Mouse (Mus musculus): ENCODE measurements around the gene Gpsm1. TPM values are rescaled to one million over a fixed set of nuclear protein-coding genes. Genes with fewer than 3 reads are reported as not detected.

Gpsm1 gene
- polyA plus RNA-seq, 1 experiment = 49.2 TPM

DNA sequence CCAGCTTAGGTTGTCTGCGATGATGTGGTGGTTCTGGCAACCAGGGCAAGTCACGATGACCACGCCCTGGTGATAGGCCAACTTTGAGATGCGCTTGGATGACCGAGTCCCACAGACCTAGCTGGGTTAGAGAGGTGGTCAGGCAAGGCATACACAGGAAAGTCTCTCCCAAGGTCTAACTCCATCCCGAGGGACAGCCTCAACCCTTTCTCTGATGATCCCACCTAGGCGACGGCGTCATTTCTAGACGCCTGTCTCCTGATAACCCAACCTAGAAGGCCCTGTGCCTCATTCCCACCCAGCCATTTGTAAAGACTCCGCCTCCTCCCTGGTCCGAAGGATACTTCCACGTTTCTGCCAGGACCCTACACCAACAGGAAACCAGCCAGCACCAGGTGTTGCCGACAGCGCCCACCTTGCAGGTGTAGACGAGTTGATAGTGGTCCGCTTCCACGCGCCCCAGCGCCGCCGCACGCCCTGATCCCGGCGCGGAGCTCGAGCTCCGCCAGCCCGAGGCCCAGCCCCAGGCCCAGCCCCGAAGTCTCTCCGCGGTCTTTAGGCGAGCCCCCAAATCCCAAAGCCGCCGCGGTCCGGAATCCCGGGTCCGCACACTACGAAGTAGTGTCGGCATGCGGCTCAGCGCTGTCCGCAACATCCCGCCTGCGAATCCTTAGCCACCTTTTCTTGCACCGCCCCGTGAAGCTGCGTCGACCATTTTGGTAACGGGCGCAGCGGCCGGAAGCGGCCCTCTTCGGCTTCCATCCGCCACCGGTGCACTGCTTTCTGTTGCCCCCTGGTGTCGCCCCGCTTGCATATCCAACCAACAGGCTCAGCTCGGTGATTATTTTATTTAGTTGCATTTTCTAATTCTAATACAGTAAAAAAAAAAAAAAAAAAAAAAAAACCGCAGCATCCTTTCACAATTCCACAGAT, 36.3 kb downstream of the Gpsm1 start, which contains the start of gene Dnlz:
Gene Dnlz, minus strand, starts transcription at position 753 of the 933 bp plus-strand sequence.
- TF ChIP-seq CTCF (IDR thresholded peaks at IDR 0.05; ENCODE audit: extremely low read depth, insufficient read depth, low read length) (peak; percentile 60), POLR2A (IDR thresholded peaks at IDR 0.05; ENCODE audit: extremely low read depth, insufficient read depth, low read length) (peak; percentile 52)
- H3K4me3 ChIP-seq (ENCODE audit: insufficient read depth, low read length) = peak within 1 kb of the TSS; percentile 69
- H3K27ac ChIP-seq (ENCODE audit: insufficient read depth, low read length) = peak within 1 kb of the TSS; percentile 70
- H3K4me1 ChIP-seq (ENCODE audit: control insufficient read depth, insufficient read depth, low read length) = peaks cover 8% of the 10 kb centered on the region; the same call in 1 of the 2 replicates

DNA sequence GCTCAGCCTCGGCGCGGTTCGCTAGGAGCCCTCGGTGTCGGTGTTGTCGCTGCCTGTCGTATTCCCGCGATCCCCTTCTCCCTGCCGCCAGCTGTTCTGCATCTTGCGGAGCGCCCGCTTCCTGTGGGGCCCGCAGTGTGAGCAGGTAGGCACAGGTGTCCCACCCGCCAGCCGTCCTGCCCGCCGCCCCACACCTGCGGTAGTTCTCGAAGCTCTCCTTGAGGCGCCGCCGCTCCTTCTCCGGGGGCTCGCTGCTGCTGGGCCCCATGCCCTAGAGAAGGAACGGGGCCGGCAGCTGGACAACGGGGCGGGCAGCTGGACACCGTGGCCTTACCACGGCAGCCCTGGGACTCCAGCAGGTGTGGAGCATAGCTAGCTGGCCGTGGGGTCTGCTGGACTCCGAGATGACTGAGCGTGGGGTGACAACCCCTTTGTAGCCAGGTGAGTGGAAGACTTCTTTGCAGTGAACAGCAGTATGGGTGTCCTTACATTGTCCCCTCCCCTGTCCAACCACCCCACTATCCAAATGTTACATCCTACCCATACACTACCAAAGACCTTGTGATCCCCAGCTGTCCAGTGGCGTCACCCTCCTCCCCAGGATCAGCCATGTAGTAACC, 37.1 kb downstream of the Gpsm1 start:
- Histone ChIP-seq H3K27ac (ENCODE audit: insufficient read depth, low read length) (peak overlapping the region; percentile 54), H3K4me1 (ENCODE audit: control insufficient read depth, insufficient read depth, low read length) (peaks cover 8% of the 10 kb centered on the region; the same call in 1 of the 2 replicates), H3K4me3 (ENCODE audit: insufficient read depth, low read length) (peak overlapping the region; percentile 69)
- TF ChIP-seq CTCF (IDR thresholded peaks at IDR 0.05; ENCODE audit: extremely low read depth, insufficient read depth, low read length) (no peak), POLR2A (IDR thresholded peaks at IDR 0.05; ENCODE audit: extremely low read depth, insufficient read depth, low read length) (no peak)

DNA sequence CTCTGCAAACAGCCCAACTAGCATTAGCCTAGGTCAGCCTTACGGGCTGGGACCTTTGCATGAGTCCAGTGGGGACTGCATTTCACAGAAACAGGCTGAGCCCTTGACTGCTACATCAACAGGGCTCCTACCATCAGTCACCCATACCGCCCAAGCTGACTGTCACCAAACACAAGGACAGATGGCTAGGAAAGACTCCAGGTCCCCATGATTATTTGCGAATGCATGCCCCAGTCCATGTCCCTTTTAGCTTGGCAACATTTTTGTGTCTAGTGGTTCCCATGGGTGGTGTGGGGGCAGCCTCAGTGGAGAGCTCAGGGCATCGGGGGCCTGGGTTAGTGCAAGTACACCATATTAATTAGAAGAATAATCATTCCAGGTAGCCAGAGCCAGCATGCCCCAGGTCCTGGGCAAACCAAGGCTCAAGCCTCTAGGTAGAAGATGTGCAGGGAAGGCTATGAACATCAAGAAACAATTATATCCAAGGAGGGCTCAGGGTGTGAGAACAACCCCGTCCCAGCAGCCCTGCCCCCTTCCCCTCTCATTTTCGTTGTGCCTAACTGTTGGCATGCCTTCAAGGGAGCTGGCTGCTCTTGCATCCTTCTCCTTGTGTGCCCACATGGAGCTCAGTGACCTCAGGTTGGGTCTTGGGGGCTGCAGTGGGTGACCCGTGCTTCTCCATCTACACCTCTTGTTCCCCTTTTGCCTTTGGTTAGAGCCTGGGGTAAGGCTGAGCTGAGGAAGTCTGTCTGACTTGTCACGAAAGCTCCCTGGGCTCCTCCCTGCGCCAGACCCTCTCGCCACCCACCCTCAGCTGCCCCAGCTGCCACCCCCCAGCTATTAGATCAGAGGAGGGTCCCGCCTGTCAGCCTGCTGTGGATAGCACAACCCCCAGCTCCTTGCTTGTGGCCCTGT, 38.0 kb downstream of the Gpsm1 start:
- TF ChIP-seq POLR2A (IDR thresholded peaks at IDR 0.05; ENCODE audit: extremely low read depth, insufficient read depth, low read length) (no peak), CTCF (IDR thresholded peaks at IDR 0.05; ENCODE audit: extremely low read depth, insufficient read depth, low read length) (no peak)
- H3K27ac ChIP-seq (ENCODE audit: insufficient read depth, low read length) = 0 out of 2 replicates have a peak overlapping the region, but pooled peaks have one; percentile 17
- peaks cover 8% of the 10 kb centered on the region; the same call in 1 of the 2 replicates for H3K4me1 ChIP-seq (ENCODE audit: control insufficient read depth, insufficient read depth, low read length)
- peak overlapping the region; percentile 69 for H3K4me3 ChIP-seq (ENCODE audit: insufficient read depth, low read length)

DNA sequence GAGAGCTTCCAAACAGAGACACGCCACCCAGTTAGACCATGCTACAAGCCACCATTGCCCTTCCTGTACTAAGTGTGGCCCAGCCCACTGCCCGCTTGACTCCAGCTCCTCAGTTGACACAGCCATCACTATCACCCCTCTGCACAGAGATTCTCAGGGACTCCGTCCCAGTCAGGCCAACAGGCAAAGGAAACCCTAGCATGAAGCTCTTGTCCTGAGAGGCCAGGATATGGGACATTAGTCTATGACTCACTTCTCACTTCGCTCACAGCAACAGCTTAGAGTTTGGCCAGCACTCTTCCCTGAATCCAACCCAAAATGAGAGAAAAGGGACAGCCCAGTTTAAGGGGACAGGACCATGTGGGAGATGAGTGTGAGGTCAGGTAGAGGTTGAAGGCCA, 39.1 kb downstream of the Gpsm1 start:
- TF ChIP-seq POLR2A (IDR thresholded peaks at IDR 0.05; ENCODE audit: extremely low read depth, insufficient read depth, low read length) = no peak
- no peak for TF ChIP-seq CTCF (IDR thresholded peaks at IDR 0.05; ENCODE audit: extremely low read depth, insufficient read depth, low read length)
- peaks cover 8% of the 10 kb centered on the region; the same call in 1 of the 2 replicates for H3K4me1 ChIP-seq (ENCODE audit: control insufficient read depth, insufficient read depth, low read length)
- no peak overlapping the region for H3K4me3 ChIP-seq (ENCODE audit: insufficient read depth, low read length)
- H3K27ac ChIP-seq (ENCODE audit: insufficient read depth, low read length) = no peak overlapping the region

DNA sequence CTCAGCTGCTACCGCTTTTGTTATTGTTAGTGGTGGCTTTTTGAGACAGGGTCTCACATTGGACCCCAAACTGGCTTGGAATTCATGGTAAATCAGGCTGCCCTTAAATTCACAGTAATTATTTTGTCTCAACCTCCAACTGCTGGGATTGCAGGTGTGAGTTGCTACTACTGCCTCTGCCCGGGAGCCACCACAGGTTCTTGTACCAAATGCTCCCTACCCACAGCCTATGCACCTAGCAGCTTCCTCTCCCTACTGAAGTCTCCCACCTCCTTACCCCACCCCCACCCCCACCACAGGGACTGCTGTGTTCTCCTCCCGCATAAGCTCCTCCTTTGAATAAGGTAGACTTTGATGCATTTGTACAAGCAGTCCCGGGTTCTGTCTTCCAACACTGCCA, 40.9 kb downstream of the Gpsm1 start:
- H3K27ac ChIP-seq (ENCODE audit: insufficient read depth, low read length) = no peak overlapping the region
- no peak for TF ChIP-seq POLR2A (IDR thresholded peaks at IDR 0.05; ENCODE audit: extremely low read depth, insufficient read depth, low read length)
- no peak for TF ChIP-seq CTCF (IDR thresholded peaks at IDR 0.05; ENCODE audit: extremely low read depth, insufficient read depth, low read length)
- no peak overlapping the region for H3K4me3 ChIP-seq (ENCODE audit: insufficient read depth, low read length)
- peaks cover 5% of the 10 kb centered on the region; the same call in 1 of the 2 replicates for H3K4me1 ChIP-seq (ENCODE audit: control insufficient read depth, insufficient read depth, low read length)

DNA sequence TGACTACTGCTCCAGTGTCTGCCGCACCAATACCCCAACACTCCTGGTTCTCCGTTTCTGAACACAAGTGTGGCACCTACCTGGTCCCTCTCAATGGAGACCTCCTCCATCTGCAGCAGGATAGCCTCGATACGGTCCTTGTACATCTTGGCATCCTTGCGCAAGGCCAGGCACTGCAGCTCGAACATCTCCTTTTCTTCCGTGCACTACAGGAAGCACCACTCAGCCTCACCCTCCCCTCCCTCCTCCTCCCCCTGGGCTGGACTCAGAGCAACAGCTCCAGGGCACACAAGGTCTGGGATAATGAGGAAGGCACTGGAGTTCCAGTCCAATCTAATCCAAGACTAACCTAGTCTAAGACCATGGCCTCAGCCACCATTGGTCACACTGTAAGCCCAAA, 41.4 kb downstream of the Gpsm1 start:
- H3K4me3 ChIP-seq (ENCODE audit: insufficient read depth, low read length) = no peak overlapping the region
- no peak overlapping the region for H3K27ac ChIP-seq (ENCODE audit: insufficient read depth, low read length)
- H3K4me1 ChIP-seq (ENCODE audit: control insufficient read depth, insufficient read depth, low read length) = peaks cover 5% of the 10 kb centered on the region; the same call in 1 of the 2 replicates
- TF ChIP-seq CTCF (IDR thresholded peaks at IDR 0.05; ENCODE audit: extremely low read depth, insufficient read depth, low read length) = no peak
- TF ChIP-seq POLR2A (IDR thresholded peaks at IDR 0.05; ENCODE audit: extremely low read depth, insufficient read depth, low read length) = no peak

DNA sequence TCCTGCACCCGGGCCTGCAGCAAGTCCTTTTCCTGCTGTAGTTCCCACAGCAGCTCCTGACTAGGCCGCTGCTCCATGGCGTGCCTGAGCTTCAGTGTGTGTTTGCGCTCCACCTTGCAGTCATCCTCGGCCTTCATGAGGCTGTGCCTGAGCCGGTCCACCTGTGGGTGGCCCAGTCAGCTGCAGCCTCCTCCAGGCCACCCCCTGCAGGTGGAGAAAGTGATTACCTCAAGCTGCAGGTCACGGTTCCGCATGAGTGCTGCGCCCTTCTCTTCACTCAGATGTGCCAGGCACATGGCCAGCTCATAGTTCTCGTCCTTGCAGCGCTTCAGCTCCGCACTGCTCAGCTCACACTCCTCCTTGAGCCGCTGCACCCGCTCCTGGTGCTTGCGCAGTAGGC, 42.2 kb downstream of the Gpsm1 start:
- TF ChIP-seq CTCF (IDR thresholded peaks at IDR 0.05; ENCODE audit: extremely low read depth, insufficient read depth, low read length) (no peak), POLR2A (IDR thresholded peaks at IDR 0.05; ENCODE audit: extremely low read depth, insufficient read depth, low read length) (no peak)
- Histone ChIP-seq H3K27ac (ENCODE audit: insufficient read depth, low read length) (no peak overlapping the region), H3K4me1 (ENCODE audit: control insufficient read depth, insufficient read depth, low read length) (peaks cover 5% of the 10 kb centered on the region; the same call in 1 of the 2 replicates), H3K4me3 (ENCODE audit: insufficient read depth, low read length) (no peak overlapping the region)

DNA sequence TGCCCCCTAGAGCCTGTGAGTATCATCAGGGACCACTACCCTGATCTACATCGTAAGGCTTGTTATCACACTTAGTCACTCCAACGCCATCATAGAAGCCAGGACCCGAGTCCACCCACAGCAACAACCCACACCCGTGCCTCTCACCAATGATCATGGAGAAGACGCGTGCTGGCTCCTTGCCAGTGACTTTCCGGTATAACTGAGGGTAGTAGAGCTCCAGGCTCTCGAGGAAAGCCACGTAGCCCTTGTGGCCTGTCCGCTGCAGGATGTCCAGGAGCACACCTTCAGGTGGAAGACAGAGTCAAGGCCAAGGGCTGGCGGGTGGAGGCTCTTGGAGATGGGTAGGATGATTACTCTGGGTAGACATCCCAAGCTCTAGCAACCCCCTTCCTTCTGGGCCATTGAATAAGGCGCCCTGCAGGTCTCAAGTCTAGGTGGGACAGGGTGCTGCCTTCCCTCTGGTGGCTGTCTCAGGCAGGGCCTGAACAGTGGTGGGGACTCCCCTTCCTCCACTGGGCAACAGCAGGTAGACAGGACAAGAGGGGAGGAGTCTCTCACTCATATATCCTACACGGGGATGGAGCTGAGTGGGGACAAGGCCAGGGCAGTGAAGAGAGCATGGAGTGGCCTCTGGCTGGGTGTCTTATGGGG, 43.5 kb downstream of the Gpsm1 start:
- H3K4me3 ChIP-seq (ENCODE audit: insufficient read depth, low read length) = no peak overlapping the region
- TF ChIP-seq CTCF (IDR thresholded peaks at IDR 0.05; ENCODE audit: extremely low read depth, insufficient read depth, low read length) (no peak), POLR2A (IDR thresholded peaks at IDR 0.05; ENCODE audit: extremely low read depth, insufficient read depth, low read length) (no peak)
- H3K4me1 ChIP-seq (ENCODE audit: control insufficient read depth, insufficient read depth, low read length) = no peaks in the 10 kb centered on the region
- no peak overlapping the region for H3K27ac ChIP-seq (ENCODE audit: insufficient read depth, low read length)

All from cortical plate, adult 2 months (tissue).